Mouse (Mus musculus) liver, adult 2 months (tissue): ENCODE measurements at regions not wholly inside any gene's neighbourhood (a gene's known extent, or its start where the extent isn't known, plus 50 kb on each side); places are given as distances from the start of the nearest gene placed in this dataset.

ENCODE experiments used
- CTCF ChIP-seq: fragments of 200-500 bp; IDR thresholded peaks from 2 replicates; pipeline ENCODE4 v1.5.1; 2011; ENCODE audit warnings: low read depth, low read length, control low read depth
- POLR2A ChIP-seq: fragments of 200-500 bp; IDR thresholded peaks from 2 replicates; pipeline ENCODE4 v1.6.1; 2011; ENCODE audit warnings: low read length, control low read depth; ENCODE audit not compliant: insufficient read depth; ENCODE audit errors: extremely low read depth

GRCm38 (mm10) chr10:7323258-7323657 is 111.2 kb upstream of the Cnksr3 start:
- no peak for TF ChIP-seq POLR2A
- TF ChIP-seq CTCF = no peak
